Mouse (Mus musculus) left cerebral cortex, adult 18-20 months (tissue): ENCODE data around the gene Nup85. TPM values are rescaled to one million over a fixed set of nuclear protein-coding genes. Genes with fewer than 3 reads are reported as not detected.

Source experiments
- DNase-seq, 2 experiments: peaks; one replicate each; pipeline ENCODE4 v3.0.0; 2021 to 2022; ENCODE audit warnings: low spot score in 2 of 2, mixed read lengths in 1 of 2
- total RNA-seq, 2 experiments: library from RNA; stranded (reverse); gene quantifications; 2 replicates each; pipeline ENCODE4 v1.2.3; 2021

Gene Nup85
- total RNA-seq, 2 experiments from 2014 or later, result 44.2 to 49.3 TPM

GRCm38 (mm10) chr11:115612410-115613137, 48.3 kb downstream of the Nup85 start, which contains the start of gene Mif4gd:
Gene Mif4gd (minus strand): TSS chr11:115612969.
- peak; percentile 67 to 70 for DNase-seq

- DNase-seq, result no peak
Measured at GRCm38 (mm10) chr11:115613138-115613945, 49.1 kb downstream of the Nup85 start.

- DNase-seq, result no peak
Measured at GRCm38 (mm10) chr11:115614346-115615107, 50.3 kb downstream of the Nup85 start.

- no peak for DNase-seq
Measured at GRCm38 (mm10) chr11:115615108-115615825, 51.0 kb downstream of the Nup85 start.

- DNase-seq, result no peak
Measured at GRCm38 (mm10) chr11:115615875-115616274, 51.6 kb downstream of the Nup85 start.

GRCm38 (mm10) chr11:115616371-115616770, 52.1 kb downstream of the Nup85 start:
- DNase-seq, result no peak

- no peak for DNase-seq
Measured at GRCm38 (mm10) chr11:115616893-115617292, 52.7 kb downstream of the Nup85 start.

GRCm38 (mm10) chr11:115618001-115618400, 53.8 kb downstream of the Nup85 start:
- DNase-seq, result no peak

- no peak for DNase-seq
Measured at GRCm38 (mm10) chr11:115618732-115619516, 54.7 kb downstream of the Nup85 start.

- DNase-seq, result no peak
Measured at GRCm38 (mm10) chr11:115619949-115620348, 55.7 kb downstream of the Nup85 start.

GRCm38 (mm10) chr11:115623487-115624070, 59.3 kb downstream of the Nup85 start:
- DNase-seq, result no peak

- DNase-seq, result no peak
Measured at GRCm38 (mm10) chr11:115625877-115626276, 61.6 kb downstream of the Nup85 start.

- DNase-seq, result no peak
Measured at GRCm38 (mm10) chr11:115626824-115627616, 62.8 kb downstream of the Nup85 start.

GRCm38 (mm10) chr11:115627705-115628464, 63.7 kb downstream of the Nup85 start, which contains the start of gene Slc25a19:
Gene Slc25a19 (minus strand): TSS chr11:115628295.
- DNase-seq, result peak; percentile 99

GRCm38 (mm10) chr11:115628465-115629101, 64.3 kb downstream of the Nup85 start:
- DNase-seq, result no peak

- no peak for DNase-seq
Measured at GRCm38 (mm10) chr11:115629734-115630531, 65.7 kb downstream of the Nup85 start.
